Mouse (Mus musculus): ENCODE measurements around the gene Kif17.

DNA sequence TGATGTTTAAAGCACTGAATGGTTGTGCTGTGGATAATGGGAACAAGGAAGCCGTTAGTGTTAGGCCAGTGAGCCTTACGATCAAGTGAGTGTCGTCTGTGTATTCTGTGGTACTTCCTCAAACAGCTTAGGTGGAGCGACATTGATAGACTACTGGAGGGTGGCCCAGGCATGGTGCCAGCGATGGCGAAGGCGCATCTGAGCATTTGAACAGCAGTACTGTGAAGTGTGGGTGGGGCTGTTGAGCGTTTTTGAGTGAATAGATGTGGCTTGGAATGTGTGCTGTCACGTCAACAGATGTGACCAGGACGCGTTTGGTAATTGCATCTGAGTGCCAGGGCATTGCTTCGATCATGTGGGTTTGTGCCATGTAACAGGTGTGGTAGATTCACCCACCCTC lies 57.5 kb downstream of the Kif17 start:
- TF ChIP-seq MAX (IDR thresholded peaks at IDR 0.05; ENCODE audit: low read length) (peak; percentile 53; the same call in 1 of the 2 replicates), EP300 (IDR thresholded peaks at IDR 0.05; ENCODE audit: low read depth in 1 of 2, low read length in 2 of 2) (peak; percentile 46 to 50; a peak in 2 of 4 replicates), POLR2AphosphoS5 (IDR thresholded peaks at IDR 0.05; ENCODE audit: borderline replicate concordance, low read depth, low read length) (no peak), CTCF (IDR thresholded peaks at IDR 0.05 in 2 of 3, conservative IDR thresholded peaks at IDR 0.05 in 1 of 3; ENCODE audit: control insufficient read depth in 1 of 3, insufficient read depth in 1 of 3, low read depth in 2 of 3, low read length in 3 of 3, poor library complexity in 1 of 3, severe bottlenecking in 1 of 3) (no peak), MYC (IDR thresholded peaks at IDR 0.05; ENCODE audit: low read depth, low read length) (0 out of 2 replicates have a peak, but pooled peaks have one; percentile 57), E2F4 (IDR thresholded peaks at IDR 0.05; ENCODE audit: borderline replicate concordance, low read depth, low read length) (no peak), ETS1 (IDR thresholded peaks at IDR 0.05; ENCODE audit: low read depth, low read length) (peak; percentile 81), CHD1 (IDR thresholded peaks at IDR 0.05; ENCODE audit: low read depth, low read length) (no peak), SMC3 (IDR thresholded peaks at IDR 0.05; ENCODE audit: low read depth, low read length) (no peak), ZMIZ1 (IDR thresholded peaks at IDR 0.05; ENCODE audit: low read depth, low read length) (no peak), POLR2A (IDR thresholded peaks at IDR 0.05; ENCODE audit: control insufficient read depth in 1 of 2, insufficient read depth in 1 of 2, low read depth in 1 of 2, low read length in 2 of 2, poor library complexity in 1 of 2) (no peak), USF1 (IDR thresholded peaks at IDR 0.05; ENCODE audit: low read depth, low read length) (no peak), POLR2AphosphoS2 (IDR thresholded peaks at IDR 0.05; ENCODE audit: low read length) (no peak), MEF2A (IDR thresholded peaks at IDR 0.05; ENCODE audit: extremely low read depth, insufficient replicate concordance, low read depth, low read length, poor library complexity, severe bottlenecking) (no peak)

All from MEL (cell line).